Mouse (Mus musculus) heart, postnatal 4 days (tissue): ENCODE data around the gene Aig1. TPM values are rescaled to one million over a fixed set of nuclear protein-coding genes. Genes with fewer than 3 reads are reported as not detected.

ENCODE experiments used
- DNase-seq: peaks from one replicate; pipeline ENCODE4 v3.0.0; 2021
- total RNA-seq, 2 experiments: library from RNA; stranded (reverse); gene quantifications; 2 replicates each; pipeline ENCODE4 v1.2.3; 2021

Gene Aig1
- total RNA-seq, 2 experiments from 2014 or later: 68.9 TPM

DNA sequence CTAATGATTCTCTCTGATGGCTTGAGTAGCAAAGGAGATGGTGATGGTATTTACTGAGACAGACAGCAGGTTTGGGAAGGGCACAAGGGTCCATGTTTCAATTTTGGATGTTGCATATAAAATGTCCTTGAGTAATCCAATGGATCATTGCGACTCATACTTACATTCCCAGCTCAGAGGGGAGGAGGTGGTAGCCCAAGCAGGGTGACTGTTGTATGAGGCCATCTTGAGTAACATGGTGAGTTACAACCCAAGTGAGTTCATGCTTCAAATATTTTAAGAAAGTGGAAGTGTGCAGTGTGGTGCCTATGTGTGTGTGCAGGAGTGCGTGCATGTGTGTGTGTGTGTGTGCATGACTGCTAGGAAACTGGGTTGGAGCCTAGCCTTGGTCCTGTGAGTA lies 93.4 kb downstream of the Aig1 start:
- no peak for DNase-seq

DNA sequence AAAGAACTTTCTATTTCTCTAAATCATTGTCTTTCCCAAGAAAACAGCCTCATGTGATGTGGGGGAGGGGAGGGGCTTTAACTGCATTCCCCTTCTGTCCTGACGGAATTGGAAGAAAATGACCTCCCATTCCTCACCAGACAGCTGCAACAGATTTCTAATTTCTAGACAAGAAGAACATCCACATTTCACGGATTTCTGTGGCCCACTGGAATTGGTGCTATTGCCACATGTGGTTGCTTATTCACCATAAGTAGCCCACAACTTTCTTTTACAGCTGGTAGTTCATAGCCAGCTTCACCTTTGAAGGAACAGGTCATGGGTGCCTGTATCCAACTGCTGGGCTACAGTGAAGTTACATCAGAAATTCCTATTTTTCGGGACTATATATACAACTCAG lies 93.9 kb downstream of the Aig1 start:
- no peak for DNase-seq

DNA sequence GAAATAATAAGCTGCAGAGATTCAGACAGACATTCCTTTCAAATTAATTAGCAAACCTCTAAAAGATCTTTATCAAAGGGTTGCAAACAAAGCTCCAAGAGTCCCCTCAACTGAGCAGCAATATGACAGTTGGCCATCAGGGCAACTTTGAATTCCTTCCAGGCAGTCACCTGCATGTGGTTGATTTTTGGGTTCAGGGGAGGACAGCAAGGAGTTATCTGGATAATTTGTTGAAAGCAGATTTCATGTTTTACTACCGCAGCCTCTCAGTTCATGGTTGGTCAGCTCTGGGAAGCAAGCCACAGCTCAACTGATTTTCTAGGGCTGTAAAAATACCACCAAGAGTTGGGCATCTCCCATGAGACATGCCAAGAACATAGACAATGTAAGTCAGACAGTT lies 98.1 kb downstream of the Aig1 start:
- no peak for DNase-seq

DNA sequence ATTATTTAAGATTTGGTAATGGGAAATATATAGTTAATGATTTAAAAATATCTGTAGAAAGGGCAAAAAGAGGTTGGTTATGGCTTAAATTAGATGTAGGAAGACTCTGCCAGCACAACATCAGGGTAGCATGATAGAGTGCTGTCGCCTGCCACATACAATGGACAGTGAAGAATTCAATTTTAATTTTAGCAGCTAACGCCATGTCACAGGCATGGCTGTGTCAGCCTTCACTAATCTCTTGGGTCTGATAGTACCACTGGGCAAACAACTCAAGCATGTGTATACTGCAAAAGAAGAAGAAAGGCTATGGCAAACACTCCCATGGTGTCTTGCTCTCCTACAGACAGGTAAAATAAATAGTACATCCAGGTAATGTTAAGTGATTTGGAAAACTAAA lies 99.0 kb downstream of the Aig1 start:
- DNase-seq: no peak

DNA sequence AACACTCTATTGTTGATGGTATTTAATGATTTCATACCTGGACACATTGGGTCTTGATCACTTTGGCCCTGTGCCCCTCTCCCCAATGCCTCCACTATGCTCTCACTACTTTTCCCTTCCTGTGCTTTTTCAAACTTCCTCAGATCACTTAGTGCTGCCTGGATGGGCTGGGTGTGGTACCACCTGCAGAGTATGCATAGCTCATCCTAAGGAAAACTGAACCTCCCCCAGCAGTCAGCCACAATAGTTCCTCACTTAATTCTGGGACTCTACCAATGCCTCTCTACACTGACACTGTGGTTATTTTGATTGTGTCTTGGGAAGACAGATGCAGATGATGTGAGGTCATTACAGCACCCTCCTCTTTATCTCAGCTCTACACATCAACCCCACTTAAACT lies 99.9 kb downstream of the Aig1 start:
- DNase-seq: no peak

DNA sequence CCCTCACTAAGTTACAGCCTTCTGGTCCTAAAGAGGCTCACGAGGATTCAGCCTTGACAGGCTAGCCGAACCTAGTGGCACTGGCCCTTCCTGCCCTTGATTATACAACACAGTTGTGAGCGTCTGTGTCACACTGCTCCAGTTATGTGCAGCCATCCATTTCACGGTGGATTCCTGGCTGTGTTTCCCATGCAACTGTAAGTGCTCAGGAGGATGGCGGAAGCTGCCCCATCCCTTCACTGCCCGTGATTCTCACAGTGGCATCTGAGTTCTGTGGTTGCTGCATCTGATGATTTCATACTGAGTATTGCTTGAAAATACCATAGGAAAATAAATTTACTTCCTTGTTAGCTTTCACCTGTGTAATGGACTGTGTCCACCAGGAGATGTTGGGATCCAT lies 101.7 kb downstream of the Aig1 start:
- no peak for DNase-seq

DNA sequence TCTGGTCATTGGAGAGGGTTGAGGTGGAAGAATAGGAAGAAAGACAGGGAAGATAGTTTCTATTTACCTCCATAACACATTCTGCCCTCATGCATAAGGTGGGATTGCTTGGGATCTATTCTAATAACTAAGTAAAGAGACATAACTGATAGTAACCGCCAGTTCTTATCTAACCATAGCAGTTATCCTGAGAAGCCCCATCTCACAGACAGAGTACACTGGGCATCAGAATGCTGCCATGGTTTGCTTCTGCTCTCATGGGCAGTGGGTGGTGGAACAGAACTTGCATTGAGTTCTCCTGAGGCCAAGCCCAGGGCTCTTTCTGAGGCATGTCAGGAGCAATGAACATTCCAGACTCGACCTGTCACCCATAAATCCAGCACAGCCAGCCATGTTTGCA lies 105.6 kb downstream of the Aig1 start:
- no peak for DNase-seq

DNA sequence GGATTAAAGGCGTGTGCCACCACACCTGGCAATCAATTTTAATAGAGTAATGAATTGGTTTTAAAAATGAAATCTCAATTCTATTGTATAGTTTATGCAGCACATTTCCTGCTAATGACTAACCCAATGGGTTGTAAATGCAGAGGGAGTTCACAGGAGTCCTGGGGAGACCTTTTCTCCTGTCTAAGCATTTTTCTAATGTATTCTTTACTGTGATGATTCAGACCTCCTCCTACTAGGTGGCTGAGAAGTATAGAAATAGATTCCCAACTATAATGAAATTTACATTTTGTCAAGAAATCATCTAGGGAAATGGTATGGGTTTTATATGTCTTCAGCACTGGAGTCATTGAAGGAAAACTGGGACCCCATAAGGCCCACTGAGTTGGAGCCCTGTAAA lies 114.1 kb downstream of the Aig1 start:
- no peak for DNase-seq

DNA sequence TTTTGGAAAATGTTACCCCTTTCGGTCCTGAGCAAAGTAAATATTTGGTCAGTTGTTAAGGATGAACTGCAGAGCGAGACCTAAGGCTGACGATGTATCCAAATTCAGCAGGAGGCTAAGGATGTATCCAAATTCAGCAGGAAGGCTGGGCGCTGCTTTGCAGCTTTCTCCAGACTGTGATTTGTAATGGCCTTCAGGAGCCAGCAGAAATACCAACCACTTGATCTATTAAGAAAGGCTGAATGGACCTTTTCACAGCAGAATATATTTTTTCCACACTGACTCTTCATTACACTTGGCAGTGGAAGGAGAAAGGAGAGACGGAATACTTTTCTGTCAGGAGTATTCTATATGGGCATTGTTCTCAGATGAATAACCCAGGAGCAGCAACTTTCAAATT lies 115.0 kb downstream of the Aig1 start:
- DNase-seq: no peak

DNA sequence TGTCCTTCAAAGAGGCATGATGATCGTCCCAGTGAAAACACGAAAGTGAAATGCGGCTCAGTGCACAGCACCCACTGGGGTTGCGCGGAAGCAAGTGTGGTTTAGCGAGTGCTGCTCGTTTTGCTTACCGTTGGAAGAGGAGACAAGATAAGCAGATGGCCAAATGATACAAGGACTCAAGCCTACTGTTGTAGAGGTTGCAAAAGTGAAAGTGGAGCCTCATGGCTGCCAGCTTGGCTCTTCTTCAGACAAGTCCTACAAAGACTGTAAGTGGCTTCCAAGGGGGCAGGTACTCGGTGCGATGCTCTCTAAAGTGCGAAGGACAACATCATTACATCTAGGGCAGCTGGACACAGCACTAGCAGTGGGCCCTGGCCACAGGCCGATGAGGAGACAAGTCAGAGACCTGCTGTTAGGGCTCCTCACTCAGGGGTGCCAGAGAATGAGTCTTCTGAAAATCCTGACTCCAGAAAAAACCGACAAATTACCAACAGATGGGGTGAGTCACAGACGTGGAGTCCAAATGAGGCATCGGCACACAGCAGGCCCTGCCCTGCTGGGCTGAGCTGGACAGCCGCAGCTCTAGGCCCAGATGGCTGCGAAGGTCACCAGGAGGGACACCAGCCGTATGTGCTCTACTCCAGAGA lies 129.2 kb downstream of the Aig1 start:
- peak; percentile 10 for DNase-seq

DNA sequence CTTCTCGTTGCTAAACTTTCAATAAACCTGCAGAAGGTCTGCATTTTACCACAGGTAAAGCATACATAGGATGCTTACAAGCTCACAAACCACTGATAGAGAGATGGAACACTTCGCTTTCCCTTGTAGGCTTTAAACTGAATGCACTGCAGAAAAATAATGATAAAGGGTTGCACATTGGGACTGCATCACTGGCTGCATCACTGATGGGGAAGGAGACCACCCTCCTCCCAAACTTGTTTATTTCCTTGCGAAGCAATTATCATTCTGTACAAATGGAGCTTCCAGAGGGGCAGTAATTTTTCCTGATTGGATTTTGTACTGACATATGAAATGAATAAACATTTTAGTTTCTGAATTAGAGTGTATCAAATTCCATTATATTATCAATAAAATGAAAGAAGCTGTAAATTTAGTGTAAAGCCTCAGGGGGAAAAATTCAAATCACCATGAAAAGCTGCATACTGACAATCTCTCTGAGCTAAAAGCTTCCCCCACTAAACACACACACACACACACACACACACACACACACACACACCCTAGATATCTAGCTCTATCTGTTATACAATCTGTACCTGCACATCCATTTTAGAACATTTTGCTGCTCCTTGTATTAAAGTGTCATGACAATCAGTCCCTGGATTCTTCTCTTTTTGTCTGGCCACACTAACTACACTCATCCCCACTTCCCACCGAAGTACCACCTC lies 138.6 kb downstream of the Aig1 start:
- no peak for DNase-seq

DNA sequence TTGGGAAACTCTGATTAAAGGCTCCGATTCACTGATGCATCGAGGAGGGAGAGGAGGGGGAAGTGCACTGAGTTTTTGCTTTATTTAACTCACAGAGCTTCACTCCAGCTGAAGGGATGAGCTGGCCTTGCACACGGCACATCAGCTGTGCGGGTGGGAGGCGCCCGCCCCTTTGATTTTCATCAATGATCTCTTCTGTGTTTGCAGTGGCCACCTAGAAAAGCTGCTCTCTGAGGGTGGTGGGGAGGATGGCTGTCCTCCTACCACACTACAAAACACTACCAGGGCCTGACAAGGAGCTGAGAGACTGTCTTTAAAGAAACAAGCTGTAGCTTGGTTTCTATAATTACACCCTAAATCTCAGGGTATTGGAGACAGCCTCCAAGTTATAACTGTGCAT lies 141.1 kb downstream of the Aig1 start:
- DNase-seq: no peak

DNA sequence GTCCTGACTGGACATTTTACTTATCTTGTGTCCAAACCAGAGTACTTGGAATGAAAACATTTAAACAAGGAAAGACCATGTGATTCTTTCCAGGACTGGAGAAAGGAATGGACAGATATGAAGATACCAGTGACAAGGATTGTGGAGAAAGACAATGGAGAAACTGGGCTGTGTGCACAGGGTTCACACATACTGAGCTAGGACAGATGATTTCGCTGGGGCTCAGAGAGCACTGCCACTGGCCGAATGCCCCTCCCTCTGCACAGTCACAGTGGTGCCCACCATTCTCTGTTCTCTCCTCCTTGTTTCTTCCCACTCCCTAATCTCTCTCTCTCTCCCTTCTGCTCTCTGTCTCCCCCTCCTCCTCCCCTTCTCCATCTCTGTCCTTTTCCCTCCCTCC lies 142.6 kb downstream of the Aig1 start:
- no peak for DNase-seq

DNA sequence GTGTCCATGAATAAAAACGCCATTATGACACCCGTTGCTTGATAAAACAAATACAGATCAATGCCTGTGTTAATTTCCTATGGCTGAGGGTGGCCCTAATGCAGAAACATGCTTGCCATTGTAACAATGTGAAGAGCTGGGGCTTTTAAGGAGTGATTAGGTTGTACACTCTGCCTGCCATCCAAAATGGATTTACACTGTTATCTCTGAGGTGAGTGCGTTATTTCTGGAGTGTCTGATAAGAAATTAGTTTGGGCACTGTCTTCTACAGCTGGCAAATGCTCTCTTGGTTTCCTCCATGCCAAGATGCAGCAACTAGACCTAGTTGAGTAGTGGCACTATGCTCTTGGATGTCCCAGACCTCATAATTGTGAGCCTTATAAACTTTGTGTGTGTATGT lies 143.5 kb downstream of the Aig1 start:
- DNase-seq: no peak

DNA sequence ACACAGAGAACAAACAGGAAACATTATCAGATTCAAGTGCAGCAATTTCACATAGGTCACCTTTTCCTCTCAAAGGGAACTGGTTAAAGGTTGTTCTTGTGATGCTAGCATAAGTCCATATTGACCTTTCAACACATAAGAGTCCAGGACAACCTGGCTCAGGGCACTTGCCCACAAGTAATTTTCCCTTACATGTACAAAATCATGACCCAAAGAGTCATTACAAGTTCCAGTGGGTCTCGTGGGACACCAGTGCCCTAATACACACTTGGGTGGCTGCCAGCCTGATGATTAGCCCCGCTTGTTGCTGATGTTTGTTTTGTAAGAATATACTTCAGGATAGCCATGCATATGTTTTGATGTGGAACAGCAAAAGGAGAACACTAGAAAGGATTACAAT lies 152.6 kb downstream of the Aig1 start:
- peak; percentile 59 for DNase-seq

DNA sequence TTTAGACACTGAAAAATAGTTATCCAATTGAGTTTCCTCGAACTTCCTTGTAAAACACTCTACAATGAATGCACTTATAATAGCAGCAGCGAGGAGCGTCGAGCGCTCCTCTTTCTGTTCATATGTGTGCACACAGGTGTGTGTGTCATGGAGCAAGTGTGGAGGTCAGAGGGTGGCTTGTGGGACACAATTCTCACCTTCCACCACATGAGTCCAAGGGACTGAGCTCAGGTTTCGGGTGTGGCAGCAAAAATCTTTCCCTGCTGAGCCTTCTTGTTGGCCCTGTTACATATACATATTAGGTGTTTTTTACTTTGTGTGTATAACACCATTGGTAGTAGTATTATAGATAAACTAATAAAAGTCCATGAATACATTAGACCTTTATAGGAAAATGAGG lies 153.2 kb downstream of the Aig1 start:
- no peak for DNase-seq

DNA sequence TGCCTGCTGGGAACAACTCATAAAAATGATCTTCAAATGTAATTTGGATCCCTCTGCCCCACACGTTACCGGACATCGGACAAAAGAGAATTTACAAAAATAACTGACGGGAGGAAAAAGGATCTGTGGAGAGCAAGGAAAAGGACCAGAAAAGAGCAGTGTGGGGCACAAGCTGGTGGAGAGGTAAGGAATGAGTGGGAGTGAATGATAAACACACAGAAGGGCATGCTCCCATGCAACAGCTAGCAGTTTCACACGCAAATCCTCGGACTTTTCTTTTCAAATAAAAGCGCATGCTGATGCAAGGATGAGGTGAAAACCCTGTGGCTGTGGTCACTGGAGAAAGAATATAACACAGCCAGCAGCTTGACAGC lies 153.9 kb downstream of the Aig1 start:
- DNase-seq: no peak

DNA sequence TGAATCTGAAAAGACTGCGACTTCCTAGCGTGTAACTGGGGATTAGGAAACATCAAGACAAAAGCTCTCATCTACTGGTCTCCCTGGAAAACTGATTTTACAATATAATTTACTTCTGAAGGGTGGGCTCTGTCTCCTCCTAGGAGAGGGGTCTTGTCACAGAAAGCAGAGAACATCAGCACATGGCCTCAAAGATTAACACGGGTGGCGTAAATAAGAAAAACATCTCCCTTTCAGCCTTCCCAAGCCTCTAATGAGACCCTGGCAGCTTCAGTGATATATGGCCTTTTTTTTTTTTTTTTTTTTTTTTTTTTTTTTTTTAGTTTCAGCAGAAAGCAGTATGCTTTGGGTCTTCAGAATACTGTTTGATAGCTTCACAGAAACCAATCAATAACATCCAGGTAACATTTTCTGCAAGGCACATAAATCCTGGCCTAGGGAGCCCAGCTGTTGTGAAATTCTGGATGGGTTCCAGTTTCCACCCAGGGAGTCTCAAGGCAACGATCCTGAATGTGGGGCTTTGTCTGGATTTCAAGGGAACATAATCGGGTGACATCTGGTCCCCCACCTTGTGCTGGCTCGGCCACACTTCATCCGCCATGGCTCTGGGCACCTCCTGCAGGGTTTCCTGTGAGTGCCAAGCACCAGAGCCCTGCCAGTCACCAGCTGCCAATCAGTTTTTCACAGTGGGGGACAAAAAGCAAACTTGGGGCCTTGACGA lies 154.4 kb downstream of the Aig1 start:
- DNase-seq: peak; percentile 10

DNA sequence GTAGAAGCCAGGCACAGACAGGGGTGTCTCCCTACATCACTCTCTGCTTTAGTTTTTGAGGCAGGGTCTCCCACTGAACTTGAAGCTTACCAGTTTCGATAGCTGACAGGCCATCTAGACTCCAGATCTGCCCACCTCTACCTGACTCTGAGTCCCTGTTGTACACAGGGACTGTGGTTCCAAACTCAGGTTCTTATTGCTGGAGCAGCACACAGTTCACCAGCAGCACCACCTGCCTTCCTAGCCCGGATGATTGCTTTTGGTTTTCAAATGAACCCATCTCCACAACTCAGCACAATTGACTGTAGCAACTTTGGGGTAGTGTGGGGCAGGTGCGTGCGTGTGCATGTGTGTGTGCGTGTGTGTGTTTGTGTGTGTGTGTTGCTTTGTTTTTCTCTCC lies 155.1 kb downstream of the Aig1 start:
- DNase-seq: no peak

DNA sequence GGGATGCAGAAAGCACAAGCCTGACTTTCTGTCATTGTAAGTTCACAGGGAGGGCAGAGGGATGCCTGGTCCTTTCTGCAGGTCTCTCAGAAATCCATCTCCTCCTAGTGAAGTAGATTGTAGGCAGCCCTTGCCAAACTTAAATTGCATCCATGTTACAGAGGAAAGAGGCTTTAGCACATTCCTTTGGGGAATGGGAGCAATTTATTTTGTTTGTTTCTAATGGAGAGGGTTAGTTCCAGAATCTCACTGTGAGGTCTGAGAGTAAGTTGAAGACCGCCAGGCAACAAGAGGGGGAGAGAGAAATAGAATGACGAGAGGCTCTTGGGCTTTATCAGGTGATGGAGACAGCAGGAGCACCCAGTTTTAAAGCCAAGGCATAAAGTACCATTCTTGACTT lies 155.7 kb downstream of the Aig1 start:
- DNase-seq: no peak

DNA sequence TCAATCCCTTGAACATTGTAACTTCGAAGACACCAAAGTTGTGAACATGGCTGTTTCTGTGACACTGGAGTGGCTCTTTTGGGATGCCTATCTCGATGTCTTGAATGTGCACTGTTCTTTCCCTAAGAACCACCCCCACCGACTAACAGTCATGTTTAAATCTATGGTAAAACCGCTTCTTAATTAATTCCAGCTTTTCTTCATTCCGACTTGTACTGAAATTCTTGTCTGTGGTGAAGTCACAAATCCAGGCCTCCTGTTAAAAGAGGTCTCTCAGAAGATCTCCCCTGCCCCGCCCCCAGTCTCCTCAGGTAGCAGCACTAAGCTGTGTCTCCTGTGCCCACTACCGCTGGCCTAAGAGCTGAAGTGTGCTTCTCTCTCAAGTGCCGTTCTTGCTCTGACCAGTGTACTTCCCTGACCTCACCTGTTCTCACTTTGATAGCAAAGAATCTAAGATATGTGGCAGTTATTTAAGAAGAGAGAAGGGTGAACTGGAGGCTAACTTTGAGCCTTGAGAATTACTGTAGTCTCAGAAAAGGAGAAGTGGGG lies 157.4 kb downstream of the Aig1 start:
- DNase-seq: no peak

DNA sequence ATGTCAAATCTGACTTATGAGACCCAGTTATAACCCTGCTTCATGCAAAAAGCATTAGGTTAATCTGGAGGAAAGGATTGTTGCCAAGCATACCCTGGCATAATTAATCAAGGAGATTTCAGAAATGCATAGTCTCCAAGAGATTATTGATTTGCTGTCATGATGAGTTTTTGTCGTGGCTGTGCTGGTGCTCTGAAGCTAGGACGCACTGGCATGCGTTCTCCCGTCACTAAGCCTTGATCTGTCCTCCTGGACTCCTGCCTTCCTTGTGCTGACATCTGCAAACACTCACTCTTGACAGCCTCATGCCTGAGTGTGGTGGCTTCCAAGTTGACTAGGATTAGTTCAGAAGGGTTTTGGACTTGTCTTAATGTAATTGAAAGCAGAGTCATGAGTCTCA lies 163.0 kb downstream of the Aig1 start:
- peak; percentile 57 for DNase-seq

DNA sequence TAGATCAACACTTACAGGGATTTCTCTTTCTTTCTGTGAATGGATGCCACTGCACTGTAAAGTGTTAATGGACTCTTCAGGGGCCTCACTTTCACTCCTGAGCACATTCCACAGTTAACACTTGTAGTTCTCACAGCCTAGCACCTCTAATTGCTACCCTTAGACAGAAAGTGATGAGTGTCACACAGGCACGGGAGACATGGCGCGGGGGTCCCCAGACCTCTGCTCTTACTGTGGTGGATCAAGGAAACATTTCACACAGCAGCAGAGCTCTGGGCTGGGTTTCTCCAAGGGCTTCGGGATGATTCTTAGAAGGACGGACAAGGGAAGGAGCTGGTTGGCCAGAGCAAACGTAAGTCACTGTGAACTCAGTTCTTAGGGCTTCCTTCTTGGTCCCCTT lies 166.1 kb downstream of the Aig1 start:
- no peak for DNase-seq

DNA sequence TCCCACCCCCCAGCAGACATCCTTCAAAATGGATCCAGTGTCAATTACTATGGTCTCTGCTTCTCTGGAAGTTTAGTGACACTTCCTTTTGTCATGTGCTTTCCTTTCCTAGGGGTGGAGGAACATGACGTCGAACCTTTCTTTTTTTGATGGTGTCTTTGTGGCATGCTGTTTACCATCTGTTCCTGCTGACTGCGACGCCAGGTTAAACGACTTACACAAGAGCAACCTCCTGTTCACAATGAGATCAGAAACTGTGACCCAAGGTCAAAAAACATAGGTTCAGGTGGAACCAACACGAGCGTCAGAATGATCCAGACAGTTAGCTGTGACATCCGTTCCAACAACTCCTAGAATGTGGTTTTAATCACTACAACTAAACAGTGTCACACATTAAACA lies 166.7 kb downstream of the Aig1 start:
- no peak for DNase-seq
